Mouse (Mus musculus): ENCODE measurements around the gene Arid1b.
A peak's percentile ranks its signal among the peaks of the same experiment; 100 is the strongest.
"Not testable (repeated sequence)": the region's sequence is repeated elsewhere in the genome, so short reads cannot be mapped to it uniquely, and the experiment has no call there.

Arid1b gene

DNA sequence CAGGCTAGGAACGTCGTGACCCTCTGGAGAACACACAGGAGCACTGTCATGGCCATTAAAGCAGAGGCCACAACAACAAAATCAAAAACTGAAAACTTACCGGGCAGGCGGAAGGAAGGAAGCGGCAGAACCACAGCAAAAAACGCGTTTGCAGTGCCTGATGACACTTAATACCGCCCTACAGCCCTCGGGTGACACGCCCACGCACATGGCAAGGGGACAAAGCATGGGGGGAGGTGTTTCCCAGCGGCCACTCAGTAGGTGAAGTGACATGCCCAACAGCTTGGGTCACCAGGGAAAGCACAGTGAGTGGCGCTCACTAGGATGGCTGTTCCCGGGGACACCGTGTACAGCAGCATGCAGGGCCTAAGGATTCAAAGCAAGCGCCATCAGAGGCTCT lies 97.4 kb downstream of the Arid1b start:
- peak; percentile 51 to 53 for DNase-seq

DNA sequence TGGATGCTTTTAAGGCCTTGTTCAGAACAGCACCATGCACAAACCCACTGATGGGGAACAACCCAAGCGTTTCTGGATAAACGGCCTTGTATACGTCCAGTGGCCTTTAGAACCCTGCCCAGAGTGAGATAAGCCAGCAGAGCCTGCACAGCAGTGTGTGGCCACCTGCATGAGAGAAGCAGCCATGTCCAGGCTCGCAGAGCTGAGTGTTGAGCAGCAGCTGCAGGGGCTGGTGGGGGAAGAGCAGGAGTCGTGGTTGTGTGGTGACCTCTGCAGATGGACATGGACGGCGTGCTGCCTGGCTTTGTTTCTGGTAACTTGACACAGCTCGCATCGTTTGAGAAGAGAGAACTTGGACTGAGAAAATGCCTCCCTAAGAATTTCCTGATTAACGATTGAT lies 97.8 kb downstream of the Arid1b start:
- no peak for DNase-seq

DNA sequence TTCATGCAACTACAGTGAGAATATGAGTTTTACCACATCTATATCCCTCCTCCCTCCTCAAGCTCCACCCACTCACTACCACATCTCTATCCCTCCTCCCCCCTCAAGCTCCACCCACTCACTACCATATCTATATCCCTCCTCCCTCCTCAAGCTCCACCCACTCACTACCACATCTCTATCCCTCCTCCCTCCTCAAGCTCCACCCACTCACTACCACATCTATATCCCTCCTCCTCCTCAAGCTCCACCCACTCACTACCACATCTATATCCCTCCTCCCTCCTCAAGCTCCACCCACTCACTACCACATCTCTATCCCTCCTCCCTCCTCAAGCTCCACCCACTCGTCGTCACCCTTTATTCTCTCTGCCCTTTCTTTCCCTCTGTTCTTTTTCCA lies 99.2 kb downstream of the Arid1b start:
- DNase-seq, result not testable (repeated sequence)

DNA sequence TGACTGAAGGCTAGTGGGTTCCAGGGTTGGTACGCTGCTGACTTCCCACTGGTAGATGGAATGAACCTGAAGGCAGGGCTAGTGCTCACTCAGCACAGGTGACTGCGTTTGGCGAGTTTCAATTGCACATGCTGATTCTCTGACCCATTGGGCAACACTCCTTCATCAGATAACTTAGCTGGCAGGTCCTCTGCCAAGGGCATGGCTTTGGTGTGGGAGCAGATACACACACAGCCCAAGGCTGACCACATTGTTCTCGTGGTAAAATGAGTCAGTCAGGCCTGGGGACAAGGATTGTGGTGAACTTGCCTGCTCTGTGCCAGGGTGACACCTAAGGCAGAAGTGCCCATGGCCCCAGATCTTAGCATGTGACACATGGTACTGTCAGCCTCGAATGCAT lies 100.5 kb downstream of the Arid1b start:
- no peak for DNase-seq

DNA sequence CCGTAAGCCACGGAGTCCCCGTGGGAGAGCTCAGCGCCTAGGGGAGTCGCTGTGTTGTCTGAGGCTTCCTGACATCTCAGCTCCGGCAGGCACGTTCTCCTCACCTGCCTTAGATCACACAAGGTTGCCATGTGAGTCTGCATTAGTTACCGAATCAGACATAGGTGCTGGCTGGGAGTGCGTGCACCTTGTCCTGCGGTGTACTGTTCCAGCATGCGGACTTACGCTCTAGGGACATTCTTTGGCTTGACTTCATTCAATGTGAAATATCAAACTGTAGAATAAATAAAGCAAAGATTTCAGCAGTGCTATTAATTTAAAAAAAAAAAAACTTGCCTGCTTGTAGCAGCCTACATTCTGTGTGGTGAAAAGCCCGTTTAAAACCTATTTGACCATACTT lies 101.6 kb downstream of the Arid1b start:
- DNase-seq, result no peak

DNA sequence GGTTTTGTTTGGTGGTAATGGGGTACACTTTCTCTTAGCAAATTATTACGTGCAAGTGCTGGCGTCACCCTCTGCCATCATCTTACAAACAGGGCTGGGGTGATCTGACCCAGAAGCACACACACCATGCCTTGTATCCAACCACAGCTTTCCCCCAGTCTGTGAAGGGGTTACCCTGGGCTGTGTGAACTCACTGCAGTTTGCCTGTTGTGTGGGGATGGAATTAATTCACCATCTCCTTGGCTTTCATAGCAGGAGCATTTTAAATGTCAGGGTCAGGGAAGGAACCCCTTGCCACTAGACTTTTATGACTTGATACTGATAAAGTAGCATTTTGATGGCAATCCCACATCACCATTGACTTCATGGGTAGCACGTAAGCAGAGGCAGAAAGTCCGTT lies 102.9 kb downstream of the Arid1b start:
- DNase-seq, result no peak

DNA sequence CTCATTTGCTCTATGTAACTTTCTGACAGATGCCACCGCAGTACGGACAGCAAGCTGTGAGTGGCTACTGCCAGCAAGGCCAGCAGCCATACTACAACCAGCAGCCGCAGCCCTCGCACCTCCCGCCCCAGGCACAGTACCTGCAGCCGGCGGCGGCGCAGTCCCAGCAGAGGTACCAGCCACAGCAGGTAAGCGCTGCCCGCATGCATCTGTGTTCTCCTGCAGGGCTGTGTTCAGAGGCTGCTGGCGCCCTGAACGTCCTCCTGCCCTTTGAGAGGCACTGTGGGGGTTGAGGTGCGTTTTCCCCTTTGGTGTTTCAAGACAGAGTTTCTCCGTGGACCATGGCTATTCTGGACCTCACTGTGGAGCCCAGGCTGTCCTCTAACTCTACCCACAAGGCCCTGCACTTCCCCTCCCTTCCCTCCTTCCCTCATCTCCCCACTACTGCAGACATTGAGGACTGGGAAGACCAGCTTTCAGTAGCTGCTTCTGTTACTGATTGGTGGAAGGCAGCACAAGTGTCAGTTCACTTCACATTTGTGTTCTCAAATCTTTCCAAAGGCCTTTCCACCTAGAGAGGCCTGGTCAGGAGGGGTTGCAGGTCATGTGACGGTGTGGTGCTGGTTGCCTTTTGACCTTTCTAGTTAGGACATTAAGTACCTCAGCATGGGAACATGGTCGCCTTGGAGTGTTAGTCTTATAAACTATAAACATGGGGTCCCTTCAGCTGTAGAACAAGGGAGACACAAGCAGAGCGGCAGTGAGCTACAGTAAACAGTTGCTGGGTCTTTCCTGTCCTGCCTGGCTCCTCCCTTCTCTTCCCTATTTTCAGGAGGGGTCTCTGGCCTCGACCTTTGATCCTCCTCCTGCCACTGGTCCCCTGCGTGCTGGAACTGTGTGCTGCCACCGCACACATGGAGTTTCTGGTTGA lies 103.7 kb downstream of the Arid1b start:
- no peak for DNase-seq

DNA sequence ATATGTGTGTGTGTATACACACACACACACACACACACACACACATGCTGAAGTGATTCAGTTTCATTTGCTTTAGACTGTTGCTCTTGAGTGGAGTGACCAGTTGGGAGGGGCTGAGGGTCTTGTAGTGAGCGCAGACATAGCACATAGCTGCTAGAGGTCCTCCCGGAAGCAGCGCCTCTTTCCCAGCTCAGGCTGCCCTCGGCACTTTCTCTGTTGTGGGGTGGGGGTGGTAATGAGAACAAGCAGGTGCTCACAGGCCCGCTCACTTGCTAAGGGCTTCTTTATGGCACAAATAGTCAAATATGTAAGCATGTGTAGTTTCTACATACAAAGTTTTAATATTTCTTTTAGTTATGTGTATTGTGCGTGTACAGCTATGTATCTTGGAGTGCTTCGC lies 104.6 kb downstream of the Arid1b start:
- DNase-seq, result no peak

DNA sequence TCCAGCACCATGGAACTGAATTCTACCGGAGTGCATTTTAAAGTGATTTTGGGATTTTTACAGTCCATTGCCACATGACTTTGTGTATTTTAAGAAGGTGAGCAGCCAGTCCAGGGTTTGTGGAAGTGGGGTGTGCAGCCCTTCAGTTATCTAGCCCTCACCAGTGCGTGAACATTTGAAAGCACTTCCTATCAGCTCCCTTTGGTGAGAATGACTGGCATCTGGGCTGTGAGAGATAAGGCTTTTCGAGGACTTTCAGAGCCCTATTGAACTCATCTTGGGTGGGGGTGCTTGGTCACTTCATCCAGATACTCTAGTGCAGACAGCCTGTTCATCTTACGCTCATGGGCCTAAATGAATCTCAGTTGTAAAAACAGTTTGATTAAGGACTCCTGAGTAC lies 105.1 kb downstream of the Arid1b start:
- no peak for DNase-seq

DNA sequence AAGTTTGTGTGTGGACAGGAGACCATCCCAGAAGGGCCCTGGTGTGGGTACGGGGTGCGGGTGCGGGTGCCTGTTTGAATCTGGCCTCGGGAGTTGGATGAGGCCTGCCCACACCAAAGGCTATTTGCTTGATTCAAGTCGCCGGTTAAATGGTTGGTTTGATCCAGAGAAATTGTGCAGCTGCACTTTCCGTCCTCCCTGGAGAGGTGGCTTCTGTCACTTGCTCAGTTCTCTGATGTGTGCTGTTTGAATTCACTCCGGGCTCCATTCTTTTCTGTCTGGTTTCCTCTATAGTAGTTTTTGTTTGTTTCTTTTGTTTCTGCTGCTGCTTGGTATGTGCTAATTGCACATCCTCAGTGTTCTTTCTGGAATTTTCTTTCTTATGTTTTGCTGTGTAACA lies 107.0 kb downstream of the Arid1b start:
- DNase-seq, result no peak

DNA sequence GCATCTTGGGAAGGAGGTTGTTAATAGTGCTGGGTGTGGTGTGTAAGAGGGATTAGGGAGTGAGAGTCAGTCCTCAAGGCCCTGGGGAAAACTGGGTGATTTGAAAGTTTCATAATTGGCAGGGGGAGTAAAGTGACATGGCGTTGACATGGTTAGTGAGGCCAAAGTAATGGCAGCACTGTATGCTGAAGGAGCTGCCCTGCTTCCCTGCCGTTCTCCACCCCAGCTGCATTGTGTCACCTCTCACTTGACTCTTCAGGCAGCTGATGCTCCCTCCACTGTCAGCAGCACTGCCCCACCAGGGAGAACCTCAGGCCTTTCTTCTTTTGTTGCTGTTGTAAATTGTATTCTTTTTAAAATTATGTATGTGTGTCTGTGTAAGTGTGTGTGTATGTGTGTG lies 107.8 kb downstream of the Arid1b start:
- DNase-seq, result no peak

DNA sequence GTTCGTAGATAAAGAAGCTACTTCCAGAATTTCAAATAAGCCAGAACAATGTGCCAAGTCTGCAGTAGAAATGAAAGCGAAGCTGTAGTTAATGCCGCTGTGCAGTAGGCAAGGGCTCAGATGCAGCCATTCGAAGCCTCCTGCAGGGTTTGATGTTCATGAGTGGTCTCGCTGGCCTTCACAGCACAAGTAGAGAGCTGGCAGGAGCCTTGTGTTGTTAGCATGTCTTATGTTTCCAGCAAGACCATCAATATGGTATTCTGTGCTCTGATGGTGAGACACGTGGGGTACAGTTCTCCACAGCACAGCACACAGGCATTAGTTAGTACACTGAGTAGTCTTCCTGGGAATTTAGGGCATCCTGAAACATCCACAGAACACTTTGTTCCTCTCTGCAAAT lies 111.6 kb downstream of the Arid1b start:
- no peak for DNase-seq

DNA sequence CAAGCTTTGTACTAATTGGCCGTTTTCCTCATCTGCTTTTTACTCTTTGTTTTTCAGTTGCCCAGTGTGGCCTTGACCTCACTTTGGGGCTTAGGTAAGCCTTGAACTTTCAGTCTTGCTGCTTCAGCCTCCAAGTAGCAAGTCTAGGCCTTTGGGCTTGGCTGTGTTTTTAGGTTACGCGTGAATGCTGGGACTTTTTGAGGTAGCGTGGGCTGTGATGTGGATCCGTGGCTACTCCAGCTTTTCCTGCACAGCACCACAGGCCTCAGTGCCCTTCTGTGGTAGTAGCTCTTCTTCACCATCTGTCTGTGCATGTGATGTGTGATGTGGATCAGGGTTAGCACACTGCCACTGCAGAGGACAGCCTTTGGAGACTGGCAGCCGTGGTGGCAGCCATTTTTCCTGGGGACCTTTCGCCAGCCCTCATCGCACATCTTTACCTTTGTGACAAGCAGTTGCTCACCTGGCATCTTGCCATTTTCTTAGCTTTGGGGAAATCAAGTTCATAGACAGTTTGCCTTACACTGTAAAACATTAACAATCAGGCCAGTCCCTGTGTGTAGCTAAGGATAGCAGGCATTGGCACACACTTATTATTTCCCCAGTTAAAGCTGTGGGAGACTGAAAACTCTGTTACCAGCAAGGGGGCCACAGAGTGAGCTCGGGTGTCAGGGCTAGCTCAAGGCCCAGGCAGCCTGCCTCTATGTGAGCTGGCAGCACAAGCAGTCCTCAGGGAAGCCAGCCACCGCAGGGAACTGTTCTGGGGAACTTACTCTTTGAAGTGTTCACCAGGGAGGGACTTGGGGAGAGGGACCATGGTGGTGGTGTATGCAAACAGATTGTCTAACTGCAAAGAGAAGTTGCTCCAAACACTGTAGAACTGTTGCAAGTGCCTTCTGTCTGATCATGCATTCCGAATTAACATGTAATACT lies 112.4 kb downstream of the Arid1b start:
- no peak for DNase-seq

DNA sequence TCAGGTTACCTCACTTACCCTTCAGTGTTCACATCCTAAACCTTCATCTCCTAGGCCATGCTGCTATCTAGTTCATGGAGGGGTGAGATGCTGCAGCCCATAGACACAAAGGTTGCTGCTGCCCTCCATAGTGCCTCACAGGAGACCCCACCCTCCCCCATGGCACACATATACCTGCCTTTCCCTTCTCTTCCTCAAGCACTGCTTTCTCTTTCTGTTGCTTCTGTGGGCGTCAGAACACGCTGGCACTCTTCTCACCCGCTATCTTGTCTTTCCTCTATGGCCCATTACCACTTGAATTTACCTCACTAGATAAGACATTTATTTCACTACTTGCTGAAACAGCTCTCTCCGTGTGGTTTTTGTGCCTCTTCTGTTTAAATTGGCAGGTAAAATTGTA lies 113.4 kb downstream of the Arid1b start:
- no peak for DNase-seq

DNA sequence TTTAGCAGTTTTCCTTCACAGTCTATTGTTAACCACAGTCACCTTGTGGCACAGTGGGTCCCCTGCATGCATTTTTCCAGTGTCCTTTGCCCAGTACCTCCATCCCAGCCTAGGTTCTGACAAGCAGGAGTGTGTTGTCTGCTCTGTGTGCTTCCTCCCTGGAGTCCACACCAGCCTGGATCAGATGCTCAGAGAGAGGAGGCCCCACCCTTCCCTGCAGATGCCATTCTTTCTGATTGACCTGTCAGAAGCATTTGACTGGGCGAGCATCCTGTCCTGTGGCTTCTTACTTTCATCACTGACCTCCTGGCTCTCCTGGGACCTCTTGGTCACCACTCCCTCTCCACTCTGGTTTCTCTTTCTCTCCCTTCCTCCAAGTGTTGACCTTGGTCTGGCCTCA lies 113.9 kb downstream of the Arid1b start:
- DNase-seq, result no peak

DNA sequence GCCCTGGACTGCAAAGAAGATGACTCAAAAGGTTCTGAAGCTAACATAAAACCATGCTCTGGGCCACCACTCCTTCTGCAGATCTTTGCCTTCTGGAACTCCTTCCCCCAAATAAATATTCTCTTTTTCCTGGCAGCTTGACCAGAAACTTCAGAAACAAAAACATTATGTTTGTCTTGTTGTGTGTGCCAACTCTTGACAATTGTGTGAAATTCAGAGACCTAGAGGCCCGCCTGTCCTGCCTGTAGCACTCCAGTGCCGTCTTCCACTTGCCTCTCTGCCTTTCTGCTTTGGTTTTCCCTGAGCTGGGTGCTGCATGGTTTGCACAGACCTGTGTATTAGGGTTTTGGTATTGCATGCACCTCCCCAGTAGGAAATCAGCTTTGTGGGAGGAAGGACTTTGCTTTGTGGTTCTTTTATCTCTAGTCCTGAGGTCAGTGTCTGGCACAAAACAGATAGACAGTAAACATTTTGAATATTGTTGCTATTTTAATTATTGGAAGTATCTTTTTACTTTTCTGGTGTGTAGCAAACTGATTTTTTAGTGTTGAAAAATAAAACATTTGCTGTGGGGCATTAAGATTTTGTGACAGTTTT lies 114.5 kb downstream of the Arid1b start:
- no peak for DNase-seq

DNA sequence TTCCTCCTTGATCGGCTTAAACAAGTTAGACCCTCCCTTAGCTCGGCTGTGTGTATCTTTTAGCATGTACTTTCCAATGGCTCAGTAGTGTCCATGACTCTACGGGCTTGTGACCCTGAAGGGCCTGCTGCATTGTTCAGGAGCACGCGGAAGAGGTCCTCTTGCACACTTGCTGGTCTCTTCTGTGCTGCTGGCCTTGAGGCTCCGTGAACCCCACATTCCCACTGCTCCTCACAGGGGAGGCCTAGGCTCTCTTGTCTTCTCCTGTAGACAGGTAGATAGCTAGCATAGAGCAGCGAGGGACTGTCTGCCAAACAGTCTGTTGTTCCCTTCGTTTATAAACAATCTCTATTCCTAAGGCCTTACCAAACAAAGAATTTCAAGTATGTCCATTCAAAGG lies 115.2 kb downstream of the Arid1b start:
- DNase-seq, result no peak

DNA sequence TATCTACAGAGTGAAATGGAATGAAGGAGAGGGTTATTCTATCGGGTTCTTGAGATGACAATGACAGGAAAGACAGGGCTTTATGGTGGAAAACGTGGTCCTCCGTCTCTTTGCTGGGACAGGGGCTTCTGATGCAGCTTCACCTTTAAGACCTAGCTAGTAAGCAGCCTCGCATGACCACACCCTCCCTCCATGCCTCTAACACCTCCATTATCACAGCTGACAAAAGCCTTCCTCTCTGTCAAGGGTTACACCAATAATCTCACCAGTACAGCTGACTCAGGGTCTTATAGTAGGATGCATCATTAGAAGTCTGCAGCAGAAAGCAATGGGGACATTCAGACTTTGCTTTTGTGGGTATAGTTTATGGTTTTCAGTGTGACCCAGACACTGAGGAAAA lies 116.0 kb downstream of the Arid1b start:
- DNase-seq, result no peak

DNA sequence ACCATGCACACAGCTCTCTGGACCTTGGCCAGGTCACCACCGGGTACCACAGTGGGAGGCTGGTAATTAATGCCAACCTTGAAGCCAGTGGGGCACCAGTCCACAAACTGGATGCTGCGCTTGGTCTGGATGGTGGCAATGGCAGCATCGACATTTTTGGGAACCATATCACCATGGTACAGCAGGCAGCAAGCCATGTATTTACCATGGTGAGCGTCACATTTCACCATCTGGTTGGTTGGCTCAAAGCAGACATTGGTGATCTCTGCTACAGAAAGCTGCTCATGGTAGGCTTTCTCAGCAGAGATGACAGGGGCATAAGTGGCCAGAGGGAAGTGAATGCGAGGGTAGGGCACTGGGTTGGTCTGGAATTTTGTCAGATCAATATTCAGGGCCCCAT lies 116.8 kb downstream of the Arid1b start:
- DNase-seq, result not testable (repeated sequence)

DNA sequence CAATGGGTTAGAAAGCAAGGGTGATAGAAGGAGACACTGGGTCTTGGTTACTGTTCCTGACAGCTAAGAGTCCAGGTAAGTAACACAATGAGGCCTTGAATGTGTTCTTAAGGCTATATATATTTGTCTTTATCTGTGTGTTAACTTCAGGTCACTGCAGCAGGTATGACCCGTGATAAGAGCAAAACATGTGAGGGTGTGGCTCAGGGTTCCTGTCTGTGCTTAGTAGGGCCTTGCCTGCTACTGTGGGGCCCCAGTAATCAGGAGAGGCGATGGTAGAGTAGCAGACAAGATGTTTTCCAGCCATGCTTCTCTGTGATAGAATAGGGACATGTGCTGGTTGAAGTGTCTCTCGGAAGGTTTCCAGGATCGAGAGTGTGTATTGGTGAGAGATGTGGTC lies 118.0 kb downstream of the Arid1b start:
- no peak for DNase-seq

DNA sequence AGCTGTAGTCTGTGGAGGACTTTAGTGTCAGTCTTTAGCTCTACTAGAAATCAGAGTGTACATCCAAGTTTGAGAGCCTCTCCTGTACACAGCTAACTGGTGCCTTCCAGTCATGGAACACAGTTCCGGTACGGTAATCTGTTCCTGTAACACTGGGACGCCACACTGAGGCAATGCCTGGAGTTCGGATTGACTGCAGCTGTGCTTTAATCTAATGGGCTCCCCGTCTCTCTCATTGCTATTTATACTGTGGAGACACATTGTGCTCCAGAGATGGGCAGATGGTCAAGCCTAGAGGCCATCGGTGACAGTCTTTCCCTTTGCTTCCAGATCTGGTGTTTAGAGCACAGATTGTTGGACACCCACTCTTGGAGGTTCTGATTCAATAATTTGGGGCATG lies 121.8 kb downstream of the Arid1b start:
- DNase-seq, result no peak

DNA sequence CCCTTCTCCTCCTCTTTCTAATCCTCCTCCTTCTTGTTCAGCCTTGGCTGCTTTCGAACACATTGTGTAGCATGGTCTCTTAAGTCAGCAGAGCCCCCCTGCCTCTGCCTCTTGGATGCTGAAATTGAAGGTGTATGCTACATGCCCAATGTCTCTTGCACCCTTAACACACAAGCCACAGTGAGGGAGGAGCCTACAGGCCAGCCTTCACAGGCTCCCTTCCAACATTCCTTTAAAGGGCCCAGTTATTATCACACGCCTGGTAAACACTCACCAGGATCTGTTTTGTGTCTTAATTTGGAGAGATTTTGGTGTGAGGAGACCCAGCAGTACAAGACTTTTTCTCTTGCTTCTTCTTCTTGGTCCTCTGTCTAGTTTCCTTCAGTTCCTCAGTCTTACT lies 122.9 kb downstream of the Arid1b start:
- DNase-seq, result no peak

DNA sequence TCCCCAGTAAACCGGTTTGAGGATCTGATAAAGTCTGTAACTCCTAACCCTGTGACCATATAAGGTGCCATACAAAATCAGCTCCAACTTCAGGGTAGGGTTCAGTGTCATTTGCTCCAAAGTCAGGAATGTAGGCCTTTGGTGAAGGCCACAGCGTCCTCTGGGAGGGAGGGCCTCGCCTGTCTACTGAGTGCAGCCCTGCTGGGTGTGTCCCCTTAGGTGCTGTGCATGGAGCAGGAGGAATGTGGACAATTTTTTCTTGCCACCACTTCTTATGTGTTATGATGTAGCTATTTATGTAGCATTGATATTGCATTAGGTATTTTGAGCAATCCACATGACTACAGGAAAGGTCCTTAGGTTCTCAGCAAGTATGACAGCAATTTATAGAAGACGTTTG lies 124.0 kb downstream of the Arid1b start:
- DNase-seq, result no peak

DNA sequence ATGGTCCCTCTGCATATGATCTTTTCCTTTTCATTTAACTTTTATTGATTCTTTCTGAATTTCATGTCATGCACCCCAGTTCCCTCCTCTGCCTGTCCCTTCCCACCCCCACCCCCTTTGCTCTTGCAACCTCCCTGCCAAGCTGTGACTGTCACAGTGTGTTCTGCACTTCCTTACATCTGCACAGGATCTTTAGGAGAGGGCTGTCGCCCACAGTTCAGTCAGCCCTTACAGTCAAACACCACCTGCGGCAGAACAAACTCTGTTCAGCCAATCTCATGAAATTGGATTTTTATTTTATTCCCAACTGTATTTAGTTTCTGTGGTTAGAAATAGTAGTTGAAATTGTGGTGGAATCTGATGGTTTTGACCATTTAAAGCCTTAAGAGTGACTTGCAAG lies 130.5 kb downstream of the Arid1b start:
- DNase-seq, result no peak

Measured in spleen, adult 18-20 months (tissue).